Mouse (Mus musculus) heart, adult 2 months (tissue): ENCODE measurements at regions not wholly inside any gene's neighbourhood (a gene's known extent, or its start where the extent isn't known, plus 50 kb on each side); places are given as distances from the start of the nearest gene placed in this dataset.

ENCODE experiments used
- DNase-seq, 2 experiments: peaks; one replicate each; pipeline ENCODE4 v3.0.0; 2021
- H3K27ac ChIP-seq: fragments of 200-600 bp; 2 replicates; pipeline ENCODE4 v1.8.1; 2022
- H3K27me3 ChIP-seq: fragments of 200-500 bp; 2 replicates; pipeline ENCODE4 v1.6.1; 2012; ENCODE audit warnings: mild to moderate bottlenecking, low read length, inconsistent platforms, mixed read lengths; ENCODE audit not compliant: control insufficient read depth, insufficient read depth
- H3K36me3 ChIP-seq: fragments of 200-500 bp; 2 replicates; pipeline ENCODE4 v1.6.1; 2012; ENCODE audit warnings: low read length, inconsistent platforms; ENCODE audit not compliant: control insufficient read depth, insufficient read depth
- H3K4me1 ChIP-seq: fragments of 200-500 bp; 2 replicates; pipeline ENCODE4 v1.6.1; 2011; ENCODE audit warnings: low read length; ENCODE audit not compliant: control insufficient read depth, insufficient read depth
- H3K4me3 ChIP-seq: fragments of 200-600 bp; 2 replicates; pipeline ENCODE4 v1.8.1; 2022
- H3K79me2 ChIP-seq: fragments of 200-500 bp; replicated peaks from 2 replicates; pipeline ENCODE4 v1.6.1; 2012; ENCODE audit warnings: mild to moderate bottlenecking, inconsistent platforms, low read length, moderate library complexity, mixed read lengths; ENCODE audit not compliant: control insufficient read depth, insufficient read depth
- H3K9ac ChIP-seq: fragments of 200-500 bp; 2 replicates; pipeline ENCODE4 v1.6.1; 2012; ENCODE audit warnings: low read depth, mild to moderate bottlenecking, control low read depth, inconsistent platforms, low read length, mixed read lengths
- CTCF ChIP-seq: fragments of 200-600 bp; IDR thresholded peaks from 2 replicates; pipeline ENCODE4 v1.8.1; 2022; ENCODE audit warnings: antibody characterized with exemption, mild to moderate bottlenecking, moderate library complexity
- EP300 ChIP-seq: fragments of 200-500 bp; IDR thresholded peaks from 2 replicates; pipeline ENCODE4 v1.6.1; 2011; ENCODE audit warnings: low read depth, low read length, control low read depth; ENCODE audit not compliant: insufficient read depth
- POLR2A ChIP-seq: fragments of 200-500 bp; IDR thresholded peaks from 2 replicates; pipeline ENCODE4 v1.6.1; 2011; ENCODE audit warnings: mild to moderate bottlenecking, low read depth, low read length, control low read depth; ENCODE audit not compliant: insufficient read depth
- WGBS: fragments of 180-500 bp; shearing (Covaris S2); methylation state at CpG from one replicate; pipeline ENCODE4 v1.1.7; 2018; 5-methylcytosine and 5-hydroxymethylcytosine counted together
- intact Hi-C: fragments of 180-260 bp; cut with DNase I; formaldehyde crosslinking; loops from one replicate; pipeline ENCODE4 v1.15.1; 2025

- H3K27ac ChIP-seq, result no peak overlapping the region
- no peaks in the 10 kb centered on the region for H3K36me3 ChIP-seq
- H3K4me1 ChIP-seq, result no peaks in the 10 kb centered on the region; the same call in 1 of the 2 replicates
- no peak overlapping the region for H3K4me3 ChIP-seq
- H3K27me3 ChIP-seq, result no peaks in the 10 kb centered on the region
- WGBS, result 64% methylated on average over 5 of the region's 5 CpGs
- H3K79me2 ChIP-seq, result no peaks in the 10 kb centered on the region
- H3K9ac ChIP-seq, result no peak overlapping the region
- intact Hi-C loops, result loop anchor here (5.0 to 10.0 kb wide), 2 partner anchors 349 to 707 kb away; no protein-coding TSS in a partner anchor
- no peak for TF ChIP-seq CTCF
- DNase-seq, result no peak
Observed at GRCm38 (mm10) chr15:51594060-51594459, 2290.6 kb upstream of the Gm7489 start.

GRCm38 (mm10) chr15:51595655-51596054 lies 2289.1 kb upstream of the Gm7489 start:
- H3K27me3 ChIP-seq, result no peaks in the 10 kb centered on the region
- H3K27ac ChIP-seq, result no peak overlapping the region
- peak; percentile 85 for TF ChIP-seq CTCF
- no peak for TF ChIP-seq EP300
- intact Hi-C loops, result loop anchor here (10.0 kb wide), 1 partner anchor 351 kb away; no protein-coding TSS in a partner anchor
- H3K79me2 ChIP-seq, result no peaks in the 10 kb centered on the region
- WGBS, result 54% methylated on average over 1 of the region's 1 CpGs
- H3K36me3 ChIP-seq, result no peaks in the 10 kb centered on the region
- DNase-seq, result no peak
- H3K9ac ChIP-seq, result no peak overlapping the region
- no peak overlapping the region for H3K4me3 ChIP-seq
- H3K4me1 ChIP-seq, result no peaks in the 10 kb centered on the region; the same call in 1 of the 2 replicates

GRCm38 (mm10) chr15:51597841-51598240 lies 2286.9 kb upstream of the Gm7489 start:
- H3K4me1 ChIP-seq, result no peaks in the 10 kb centered on the region; the same call in 1 of the 2 replicates
- DNase-seq, result no peak
- 81% methylated on average over 3 of the region's 3 CpGs for WGBS
- TF ChIP-seq EP300, result no peak
- no peak for TF ChIP-seq POLR2A
- TF ChIP-seq CTCF, result no peak
- no peak overlapping the region for H3K27ac ChIP-seq
- H3K4me3 ChIP-seq, result no peak overlapping the region
- intact Hi-C loops, result loop anchor here (10.0 kb wide), 1 partner anchor 353 kb away; no protein-coding TSS in a partner anchor
- H3K9ac ChIP-seq, result no peak overlapping the region
- no peaks in the 10 kb centered on the region for H3K79me2 ChIP-seq
- no peaks in the 10 kb centered on the region for H3K27me3 ChIP-seq
- H3K36me3 ChIP-seq, result no peaks in the 10 kb centered on the region

GRCm38 (mm10) chr15:51601128-51601855 lies 2283.4 kb upstream of the Gm7489 start:
- intact Hi-C loops, result no loop called here
- 50% methylated on average over 10 of the region's 10 CpGs for WGBS
- Histone ChIP-seq H3K27me3 (no peaks in the 10 kb centered on the region), H3K36me3 (no peaks in the 10 kb centered on the region), H3K79me2 (no peaks in the 10 kb centered on the region), H3K27ac (no peak overlapping the region), H3K9ac (no peak overlapping the region), H3K4me3 (no peak overlapping the region), H3K4me1 (no peaks in the 10 kb centered on the region)
- no peak for DNase-seq
- TF ChIP-seq EP300 (no peak), POLR2A (no peak), CTCF (no peak)

- Histone ChIP-seq H3K36me3 (no peaks in the 10 kb centered on the region), H3K4me1 (no peaks in the 10 kb centered on the region), H3K4me3 (no peak overlapping the region), H3K27ac (no peak overlapping the region), H3K79me2 (no peaks in the 10 kb centered on the region), H3K9ac (no peak overlapping the region), H3K27me3 (no peaks in the 10 kb centered on the region)
- WGBS, result 82% methylated on average over 6 of the region's 6 CpGs
- no peak for DNase-seq
- intact Hi-C loops, result no loop called here
- TF ChIP-seq CTCF (no peak), EP300 (no peak), POLR2A (no peak)
Observed at GRCm38 (mm10) chr15:51621455-51621854, 2263.3 kb upstream of the Gm7489 start.

- Histone ChIP-seq H3K4me1 (no peaks in the 10 kb centered on the region), H3K79me2 (no peaks in the 10 kb centered on the region), H3K4me3 (no peak overlapping the region), H3K36me3 (no peaks in the 10 kb centered on the region), H3K9ac (no peak overlapping the region), H3K27me3 (no peaks in the 10 kb centered on the region), H3K27ac (no peak overlapping the region)
- TF ChIP-seq EP300 (no peak), CTCF (no peak), POLR2A (no peak)
- intact Hi-C loops, result no loop called here
- DNase-seq, result no peak
- WGBS, result 87% methylated on average over 5 of the region's 5 CpGs
Observed at GRCm38 (mm10) chr15:51627463-51627862, 2257.2 kb upstream of the Gm7489 start.
